Mouse (Mus musculus) kidney, postnatal 0 days (tissue): Measurements from ENCODE around the gene Lrg1. TPM values are rescaled to one million over a fixed set of nuclear protein-coding genes. Genes with fewer than 3 reads are reported as not detected.

Experiments used
- ATAC-seq: fragments of 200-750 bp; cut with Nextera tagmentation; replicated peaks from 2 replicates; pipeline ENCODE4 v1.8.0; 2017; ENCODE audit warnings: low read depth, moderate number of reproducible peaks, moderate TSS enrichment, moderate library complexity; ENCODE audit not compliant: low FRiP score
- DNase-seq: peaks from one replicate; pipeline ENCODE4 v3.0.0-alpha.2; 2016; ENCODE audit warnings: low spot score
- H3K27ac ChIP-seq: fragments of 300-500 bp; sonication (generic); 2 replicates; pipeline ENCODE4 v1.5.1; 2014; ENCODE audit warnings: mild to moderate bottlenecking
- H3K27me3 ChIP-seq: fragments of 300-500 bp; sonication (generic); 2 replicates; pipeline ENCODE4 v1.6.1; 2014; ENCODE audit warnings: low read length, mixed read lengths; ENCODE audit not compliant: insufficient read depth
- H3K36me3 ChIP-seq: fragments of 300-500 bp; sonication (generic); 2 replicates; pipeline ENCODE4 v1.6.1; 2014; ENCODE audit warnings: low read length, mixed read lengths; ENCODE audit not compliant: insufficient read depth
- H3K4me1 ChIP-seq: fragments of 300-500 bp; sonication (generic); replicated peaks from 2 replicates; pipeline ENCODE4 v1.6.1; 2014; ENCODE audit warnings: antibody characterized with exemption, low read length, mixed read lengths; ENCODE audit not compliant: insufficient read depth
- H3K4me2 ChIP-seq: fragments of 300-500 bp; sonication (generic); 2 replicates; pipeline ENCODE4 v1.6.1; 2014; ENCODE audit warnings: mild to moderate bottlenecking, low read length, moderate library complexity, mixed read lengths
- H3K4me3 ChIP-seq: fragments of 300-500 bp; sonication (generic); replicated peaks from 2 replicates; pipeline ENCODE4 v1.5.1; 2014; ENCODE audit warnings: low read depth, low read length
- H3K9ac ChIP-seq: fragments of 300-500 bp; sonication (generic); 2 replicates; pipeline ENCODE4 v1.6.1; 2014; ENCODE audit warnings: low read depth, low read length
- H3K9me3 ChIP-seq: fragments of 300-500 bp; sonication (generic); replicated peaks from 2 replicates; pipeline ENCODE4 v1.6.1; 2016; ENCODE audit warnings: low read length, inconsistent platforms, mixed read lengths
- CTCF ChIP-seq: IDR thresholded peaks from 2 replicates; pipeline ENCODE4 v1.5.1; 2016; ENCODE audit warnings: antibody characterized with exemption, low read depth, mild to moderate bottlenecking, moderate library complexity
- WGBS: fragments of 180-500 bp; shearing (Covaris S2); extraction: QIAGEN DNeasy Blood & Tissue Kit; methylation state at CpG from one replicate; pipeline ENCODE4 v1.1.7; 2014; 5-methylcytosine and 5-hydroxymethylcytosine counted together
- polyA plus RNA-seq: library from polyadenylated mRNA; unstranded; fragments of >200 nt; fragmentation: Nextera tagmentation; extraction: Ambion mirVana; gene quantifications from 2 replicates; pipeline ENCODE4 v1.2.1, GENCODE M21; 2015

The Lrg1 gene
- polyA plus RNA-seq, 1 experiment from 2014 or later: 1.9 TPM

GRCm38 (mm10) chr17:56098711-56099572 is 22.9 kb downstream of the Lrg1 start:
- peaks cover 65% of the 10 kb centered on the region for H3K36me3 ChIP-seq
- no peak overlapping the region for H3K9ac ChIP-seq
- no peaks in the 10 kb centered on the region for H3K9me3 ChIP-seq
- H3K4me2 ChIP-seq: no peak overlapping the region
- H3K27me3 ChIP-seq: no peaks in the 10 kb centered on the region
- no peak overlapping the region for H3K27ac ChIP-seq
- ATAC-seq (no peak), DNase-seq (no peak)
- 90% methylated on average over 15 of the region's 15 CpGs for WGBS
- H3K4me3 ChIP-seq: no peak overlapping the region
- TF ChIP-seq CTCF: peak; percentile 33; the same call in 1 of the 2 replicates
- no peaks in the 10 kb centered on the region for H3K4me1 ChIP-seq

GRCm38 (mm10) chr17:56098180-56098579 is 23.6 kb downstream of the Lrg1 start:
- H3K27ac ChIP-seq: no peak overlapping the region
- peaks cover 68% of the 10 kb centered on the region for H3K36me3 ChIP-seq
- no peak for DNase-seq
- no peak overlapping the region for H3K4me3 ChIP-seq
- 92% methylated on average over 8 of the region's 8 CpGs for WGBS
- no peak for ATAC-seq
- no peaks in the 10 kb centered on the region for H3K27me3 ChIP-seq
- H3K4me1 ChIP-seq: no peaks in the 10 kb centered on the region
- no peak overlapping the region for H3K4me2 ChIP-seq
- no peaks in the 10 kb centered on the region for H3K9me3 ChIP-seq
- H3K9ac ChIP-seq: no peak overlapping the region
- TF ChIP-seq CTCF: no peak

- TF ChIP-seq CTCF: no peak
- H3K4me3 ChIP-seq: no peak overlapping the region
- H3K27me3 ChIP-seq: no peaks in the 10 kb centered on the region
- ATAC-seq (no peak), DNase-seq (no peak)
- H3K27ac ChIP-seq: no peak overlapping the region
- no peak overlapping the region for H3K4me2 ChIP-seq
- 90% methylated on average over 12 of the region's 12 CpGs for WGBS
- H3K36me3 ChIP-seq: peaks cover 63% of the 10 kb centered on the region
- no peaks in the 10 kb centered on the region for H3K9me3 ChIP-seq
- H3K9ac ChIP-seq: no peak overlapping the region
- no peaks in the 10 kb centered on the region for H3K4me1 ChIP-seq
Measured at GRCm38 (mm10) chr17:56096883-56097282, 24.9 kb downstream of the Lrg1 start.

GRCm38 (mm10) chr17:56092794-56093193 is 29.0 kb downstream of the Lrg1 start:
- no peak for ATAC-seq
- peaks cover 35% of the 10 kb centered on the region for H3K36me3 ChIP-seq
- 92% methylated on average over 1 of the region's 1 CpGs for WGBS

GRCm38 (mm10) chr17:56092312-56092711 is 29.5 kb downstream of the Lrg1 start:
- no peak overlapping the region for H3K27ac ChIP-seq

More at GRCm38 (mm10) chr17:56092794-56093193, 29.0 kb downstream of the Lrg1 start:
- TF ChIP-seq CTCF: no peak
- Histone ChIP-seq H3K4me3 (no peak overlapping the region), H3K4me2 (no peak overlapping the region), H3K4me1 (no peaks in the 10 kb centered on the region), H3K9ac (no peak overlapping the region), H3K27ac (no peak overlapping the region), H3K27me3 (no peaks in the 10 kb centered on the region), H3K9me3 (no peaks in the 10 kb centered on the region)
- no peak for DNase-seq

GRCm38 (mm10) chr17:56080781-56081585 is 40.8 kb downstream of the Lrg1 start:
- DNase-seq: peak; percentile 95
- Histone ChIP-seq H3K4me2 (peak overlapping the region; percentile 88), H3K9me3 (no peaks in the 10 kb centered on the region), H3K4me1 (peaks cover 12% of the 10 kb centered on the region), H3K4me3 (peak overlapping the region; percentile 84), H3K27me3 (no peaks in the 10 kb centered on the region), H3K36me3 (peaks cover 4% of the 10 kb centered on the region; the same call in 1 of the 2 replicates), H3K9ac (peak overlapping the region; percentile 87), H3K27ac (no peak overlapping the region)
- TF ChIP-seq CTCF: no peak
- WGBS: 7% methylated on average over 8 of the region's 8 CpGs
- ATAC-seq: no peak; the same call in 1 of the 2 replicates

More at GRCm38 (mm10) chr17:56092312-56092711, 29.5 kb downstream of the Lrg1 start:
- no peak overlapping the region for H3K9ac ChIP-seq
- H3K4me2 ChIP-seq: no peak overlapping the region
- DNase-seq (no peak), ATAC-seq (no peak)
- WGBS: 88% methylated on average over 1 of the region's 1 CpGs
- no peaks in the 10 kb centered on the region for H3K9me3 ChIP-seq
- no peaks in the 10 kb centered on the region for H3K4me1 ChIP-seq
- H3K36me3 ChIP-seq: peaks cover 32% of the 10 kb centered on the region
- no peaks in the 10 kb centered on the region for H3K27me3 ChIP-seq
- TF ChIP-seq CTCF: no peak
- H3K4me3 ChIP-seq: no peak overlapping the region
